Mouse (Mus musculus) B cell, adult 2 months (primary cell): ENCODE data around the gene Klk1b4.
"Not testable (repeated sequence)": the region's sequence is repeated elsewhere in the genome, so short reads cannot be mapped to it uniquely, and the experiment has no call there.

Source experiments
- DNase-seq, 2 experiments: peaks; one replicate each; pipeline ENCODE4 v3.0.0; 2022

The Klk1b4 gene

GRCm38 (mm10) chr7:44207135-44207534, at the start of gene Klk1b4:
Klk1b4 (plus strand) TSS chr7:44207435.
- not testable (repeated sequence) for DNase-seq

DNA sequence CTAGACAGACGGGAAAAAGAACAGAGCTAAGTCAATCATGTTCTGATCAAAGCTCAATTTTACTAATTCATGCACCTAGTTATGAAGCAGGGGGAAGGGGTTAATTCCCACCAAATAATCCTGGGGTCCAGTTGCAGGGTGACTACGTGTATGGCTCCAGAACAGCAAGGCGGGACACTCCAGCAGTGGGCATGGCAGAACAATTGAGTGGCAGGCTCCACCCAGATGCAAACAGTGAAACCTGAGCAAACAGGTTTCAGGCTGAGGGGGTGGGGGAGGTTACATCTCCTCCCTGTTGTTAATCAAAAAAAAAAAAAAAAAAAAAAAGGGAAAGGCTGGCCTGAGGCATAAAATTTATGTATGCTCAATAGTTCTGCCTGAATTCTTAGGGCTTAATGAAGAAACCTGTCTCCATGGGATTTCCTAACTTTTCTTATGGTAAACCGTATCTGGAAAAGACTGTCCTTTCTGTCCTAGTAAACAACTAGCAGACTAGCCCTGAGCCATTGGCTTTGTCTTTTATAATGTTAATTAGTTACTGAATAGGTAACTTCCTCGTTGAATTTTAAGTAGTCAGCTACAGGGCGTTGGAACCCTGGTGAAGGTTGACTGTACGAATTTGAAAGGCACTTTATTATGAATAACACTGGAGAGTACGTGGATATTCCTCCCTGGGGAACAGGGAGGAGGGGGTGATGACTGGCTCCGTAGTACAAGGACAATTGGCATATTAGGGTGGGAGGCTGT, 27.8 kb upstream of the Klk1b4 start:
- DNase-seq = no peak

- not testable (repeated sequence) for DNase-seq
Observed at GRCm38 (mm10) chr7:44186516-44186915, 20.7 kb upstream of the Klk1b4 start.

DNA sequence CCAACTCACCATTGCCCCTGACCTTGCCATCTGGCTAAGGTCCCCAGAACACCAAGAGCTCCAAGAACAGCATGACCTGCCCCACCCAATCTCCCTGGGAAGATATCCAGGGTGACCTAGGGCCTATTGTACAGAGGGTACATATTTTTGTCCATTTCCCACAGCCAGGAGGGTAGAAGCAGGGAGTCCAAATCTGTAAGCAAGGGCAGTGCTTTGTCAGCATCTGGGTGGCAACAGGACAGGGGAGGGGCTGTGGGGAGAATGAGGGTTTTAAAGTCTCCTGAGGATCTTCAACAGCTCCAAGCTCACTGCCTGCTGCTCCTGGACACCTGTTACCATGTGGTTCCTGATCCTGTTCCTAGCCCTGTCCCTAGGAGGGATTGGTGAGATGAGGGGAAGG, 19.3 kb upstream of the Klk1b4 start, which contains the start of gene Klk1b24:
TSS of gene Klk1b24 (plus strand) at position 301 of the 400 bp plus-strand sequence.
- DNase-seq = not testable (repeated sequence)

DNA sequence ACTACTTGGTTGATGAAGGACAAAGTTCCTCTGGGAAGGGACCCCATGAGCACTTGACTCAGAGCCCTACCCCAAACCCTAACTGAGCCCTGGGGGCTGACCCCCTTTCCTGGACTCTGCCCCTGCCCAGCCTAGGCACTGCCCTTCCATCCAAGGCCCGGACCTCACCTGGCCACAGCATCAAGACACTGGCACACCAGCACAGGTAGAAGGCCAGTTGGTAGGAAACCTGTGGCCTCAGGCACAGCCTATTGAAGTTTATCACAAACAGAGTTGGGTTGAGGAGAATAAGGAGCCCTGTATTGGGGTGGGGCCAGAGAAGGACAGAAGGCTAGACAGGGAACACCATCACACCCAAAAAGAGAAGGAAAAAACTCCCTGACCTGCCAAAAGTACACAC, 13.8 kb upstream of the Klk1b4 start:
- DNase-seq = not testable (repeated sequence)

DNA sequence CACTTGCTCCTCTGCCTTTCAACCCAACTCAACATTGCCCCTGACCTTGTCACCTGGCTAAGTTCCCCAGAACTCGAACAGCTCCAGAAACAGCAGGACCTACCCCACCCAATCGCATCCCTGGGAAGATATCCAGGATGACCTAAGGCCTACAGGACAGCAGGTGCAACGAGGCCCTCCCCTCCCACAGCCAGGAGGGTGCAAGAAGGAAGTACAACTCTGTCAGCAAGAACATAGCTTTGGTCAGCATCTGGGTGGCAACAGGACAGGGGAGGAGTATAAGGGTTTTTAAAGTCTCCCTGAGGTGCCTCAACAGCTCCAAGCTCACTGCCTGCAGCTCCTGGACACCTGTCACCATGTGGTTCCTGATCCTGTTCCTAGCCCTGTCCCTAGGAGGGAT, 9.3 kb upstream of the Klk1b4 start, which contains the start of gene Klk1b3:
TSS of gene Klk1b3 (plus strand) at position 301 of the 400 bp plus-strand sequence.
- DNase-seq = no peak

DNA sequence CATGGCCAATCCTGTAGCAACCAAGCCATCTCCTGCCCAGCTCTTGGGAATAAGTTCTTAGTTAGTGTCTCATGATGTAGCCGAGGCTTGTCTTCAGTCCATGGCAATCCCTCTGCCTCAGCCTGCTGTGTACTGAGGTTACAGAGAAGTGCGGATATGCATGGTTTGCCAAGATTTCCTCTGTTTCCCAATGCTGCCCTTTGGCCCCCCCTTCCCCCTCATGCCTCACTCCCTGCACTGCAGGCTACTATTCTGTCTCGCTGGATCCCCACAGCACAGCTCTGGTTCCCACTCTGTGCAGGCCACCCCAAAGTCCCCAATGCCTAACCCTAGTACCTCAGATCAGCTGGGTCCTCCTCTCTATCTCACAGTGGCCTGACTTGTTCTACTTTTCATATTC, 1.1 kb downstream of the Klk1b4 start:
- no peak for DNase-seq

- no peak for DNase-seq
Observed at GRCm38 (mm10) chr7:44215645-44216044, 8.4 kb downstream of the Klk1b4 start, which contains the start of gene Klk1b5. Klk1b5 (plus strand) TSS chr7:44215945.

GRCm38 (mm10) chr7:44221601-44222000, 14.4 kb downstream of the Klk1b4 start:
- not testable (repeated sequence) for DNase-seq

DNA sequence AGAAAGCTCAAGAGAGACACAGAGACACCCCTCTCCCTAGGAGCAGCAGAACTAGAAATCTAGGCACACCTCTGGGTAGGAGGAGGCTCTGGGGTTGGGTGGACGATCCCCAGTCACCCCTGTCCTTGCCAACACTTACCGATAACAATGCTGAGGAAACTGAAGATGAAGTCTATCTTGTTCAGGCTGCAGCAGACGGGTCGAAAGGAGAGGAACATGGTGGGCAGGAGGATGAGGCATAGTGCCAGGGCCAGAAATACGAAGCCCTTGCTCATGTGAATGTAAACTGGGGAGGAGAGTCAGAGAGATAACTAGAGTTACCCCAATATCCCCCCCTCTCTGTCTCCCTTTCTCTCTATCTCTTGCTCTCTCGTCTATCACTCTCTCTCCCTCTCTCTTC, 15.1 kb downstream of the Klk1b4 start:
- not testable (repeated sequence) for DNase-seq

DNA sequence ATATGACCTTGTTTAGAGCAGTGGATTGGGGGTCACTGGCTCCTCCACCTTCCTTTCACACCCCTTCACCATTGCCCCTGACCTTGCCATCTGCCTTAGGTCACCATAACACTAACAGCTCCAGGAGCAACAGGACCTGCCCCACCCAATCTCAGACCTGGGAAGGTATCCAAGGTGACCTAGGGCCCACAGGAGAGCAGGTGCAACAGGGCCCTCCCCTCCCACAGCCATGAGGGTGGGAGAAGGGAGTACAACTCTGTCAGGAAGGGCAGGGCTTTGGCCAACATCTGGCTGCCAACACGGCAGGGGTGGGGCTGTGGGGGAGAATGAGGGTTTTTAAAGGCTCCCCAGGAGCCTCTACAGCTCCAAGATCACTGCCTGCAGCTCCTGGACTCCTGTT, 17.8 kb downstream of the Klk1b4 start, which contains the start of gene Klk1:
TSS of gene Klk1 (plus strand) at position 285 of the 400 bp plus-strand sequence.
- no peak for DNase-seq

DNA sequence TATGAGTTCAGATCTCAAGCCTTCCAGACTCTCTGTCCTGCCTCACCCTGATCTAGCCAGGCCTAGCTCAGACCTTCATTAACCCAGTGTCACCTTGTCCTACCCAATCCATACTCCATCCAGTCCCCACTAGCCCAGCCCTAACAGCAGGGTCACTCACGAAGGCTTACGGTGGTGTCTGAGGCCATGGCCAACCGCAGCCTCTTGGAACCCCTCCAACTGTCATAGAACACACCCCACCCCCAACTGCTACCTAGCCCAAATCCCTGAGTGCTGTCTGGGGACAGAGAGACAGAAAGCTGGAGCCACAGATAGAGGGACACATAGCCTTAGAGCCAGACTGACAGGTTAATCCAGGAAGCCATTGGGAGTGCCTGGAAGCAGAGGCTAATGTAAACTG, 28.7 kb downstream of the Klk1b4 start, which contains the start of gene Gm36864:
TSS of gene Gm36864 (plus strand) at position 269 of the 400 bp plus-strand sequence.
- DNase-seq = no peak

DNA sequence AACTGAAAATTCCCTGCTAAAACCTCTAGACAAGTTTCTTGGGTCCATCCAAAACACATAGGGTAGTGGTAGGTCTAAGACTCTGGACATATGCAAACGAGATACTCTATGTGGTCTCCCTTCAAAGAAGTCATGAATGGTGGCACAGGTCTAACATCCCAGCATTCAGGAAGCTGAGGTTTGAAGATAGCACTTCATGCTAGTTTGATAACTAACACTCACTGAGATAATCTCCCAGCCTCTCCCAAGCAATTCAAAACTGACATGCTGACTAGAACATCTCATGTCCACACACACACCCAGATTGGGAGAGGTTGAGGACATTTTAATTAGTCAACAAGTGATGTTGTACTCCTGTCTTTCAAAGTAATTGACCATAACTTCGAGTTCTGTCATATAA, 32.7 kb downstream of the Klk1b4 start:
- DNase-seq = no peak

- no peak for DNase-seq
Observed at GRCm38 (mm10) chr7:44240712-44241111, 33.5 kb downstream of the Klk1b4 start.

DNA sequence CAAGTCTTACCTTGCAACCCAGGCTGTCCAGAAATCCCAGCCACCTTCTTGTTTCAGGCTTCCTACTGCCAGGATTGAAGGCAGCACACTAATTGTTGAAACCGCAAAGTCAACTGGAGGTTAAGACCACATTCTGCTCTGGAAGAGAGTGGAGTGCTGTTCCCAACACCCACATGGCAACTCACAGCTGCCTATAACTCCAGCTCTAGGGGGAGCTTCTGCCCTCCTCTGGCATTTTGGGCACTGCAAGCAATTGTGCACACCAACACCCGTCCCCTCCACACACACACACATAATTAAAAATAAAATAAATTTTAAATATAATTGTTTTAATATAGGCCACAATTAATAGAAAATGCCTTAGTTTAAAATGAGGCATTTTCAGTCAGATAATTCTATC, 33.9 kb downstream of the Klk1b4 start:
- no peak for DNase-seq

DNA sequence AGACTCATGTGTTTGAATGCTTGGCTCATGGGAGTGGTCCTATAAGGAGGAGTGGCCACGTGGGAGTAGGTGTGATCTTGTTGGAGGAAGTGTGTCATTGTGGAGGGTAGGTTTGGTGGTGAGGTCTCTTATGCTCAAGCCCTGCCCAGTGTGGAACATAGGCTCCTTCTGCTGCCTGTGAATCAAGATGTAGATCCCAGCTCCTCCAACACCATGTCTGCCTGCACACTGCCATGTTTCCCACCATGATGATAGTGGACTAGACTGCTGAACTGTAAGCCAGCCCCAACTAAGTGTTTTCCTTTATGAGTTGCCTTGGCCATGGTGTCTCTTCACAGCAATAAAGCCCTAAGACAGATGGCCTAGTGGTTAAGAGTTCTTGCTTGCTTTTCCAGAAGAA, 36.8 kb downstream of the Klk1b4 start:
- no peak for DNase-seq

- peak; percentile 95 to 96 for DNase-seq
Observed at GRCm38 (mm10) chr7:44246055-44246983, 39.1 kb downstream of the Klk1b4 start, which contains the start of the genes 1700028J19Rik and 2410002F23Rik. 1700028J19Rik (minus strand) TSS chr7:44246695. 2410002F23Rik (plus strand) TSS chr7:44246722.

DNA sequence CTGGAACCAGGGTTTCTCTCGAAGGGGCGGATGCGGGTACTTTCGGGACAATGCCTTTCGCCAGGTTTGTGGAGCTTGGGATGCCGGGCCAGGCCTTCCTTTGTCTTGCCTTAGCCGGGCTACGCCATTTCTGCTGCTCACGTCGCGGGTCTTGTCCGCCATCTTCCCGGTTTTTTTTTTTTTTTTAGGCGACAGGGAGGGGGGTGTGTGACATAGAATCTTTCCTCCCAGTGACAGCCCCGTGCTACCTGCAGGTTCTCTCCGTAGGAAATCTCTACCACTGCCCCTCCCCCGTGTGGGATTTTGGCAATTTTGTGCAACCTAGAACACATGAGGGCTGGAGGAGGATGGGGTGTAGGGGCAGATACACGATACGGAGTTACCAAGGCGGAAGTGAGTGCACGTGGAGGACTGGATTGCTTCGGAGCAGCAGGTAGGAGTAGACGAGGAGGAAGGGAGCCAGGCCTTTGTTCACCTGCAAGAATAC, 39.8 kb downstream of the Klk1b4 start:
- DNase-seq = no peak

DNA sequence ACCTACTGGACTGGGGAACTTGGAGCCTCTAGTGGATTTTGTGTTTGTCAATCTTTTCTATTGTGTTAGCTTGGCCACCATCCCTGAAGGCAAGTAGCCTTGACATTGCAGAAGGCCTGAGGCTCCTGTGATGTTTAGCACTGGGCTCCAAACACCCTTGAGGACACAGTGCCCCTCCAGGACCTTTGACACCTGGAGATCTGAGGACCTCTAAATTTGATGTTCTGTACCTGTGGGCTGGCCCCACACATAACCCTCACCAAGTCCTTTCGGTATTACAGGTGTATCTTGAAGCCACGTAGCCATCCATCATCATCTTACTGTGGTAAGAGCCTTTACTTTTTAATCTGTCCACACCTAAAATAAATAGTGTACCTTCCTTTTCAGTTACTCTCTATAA, 40.7 kb downstream of the Klk1b4 start:
- DNase-seq = no peak

DNA sequence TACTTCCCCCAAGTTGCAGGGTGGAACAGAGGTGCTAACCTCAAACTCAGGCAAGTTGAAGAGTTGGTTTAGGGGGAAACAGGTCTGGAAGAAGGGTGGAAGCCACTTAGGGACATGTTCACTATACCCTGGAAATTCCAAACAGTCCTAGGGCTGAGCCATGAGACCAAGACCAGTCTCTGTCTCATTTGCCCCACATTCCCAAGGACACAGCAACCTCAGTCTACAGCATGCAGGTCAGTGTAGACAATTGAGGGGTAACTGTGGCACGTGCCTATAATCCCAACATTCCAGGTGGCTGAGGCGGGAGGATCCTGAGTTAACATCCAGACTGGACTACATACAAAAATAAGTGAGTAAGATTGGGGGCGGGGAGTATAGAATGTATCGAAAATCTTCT, 42.0 kb downstream of the Klk1b4 start:
- no peak for DNase-seq

DNA sequence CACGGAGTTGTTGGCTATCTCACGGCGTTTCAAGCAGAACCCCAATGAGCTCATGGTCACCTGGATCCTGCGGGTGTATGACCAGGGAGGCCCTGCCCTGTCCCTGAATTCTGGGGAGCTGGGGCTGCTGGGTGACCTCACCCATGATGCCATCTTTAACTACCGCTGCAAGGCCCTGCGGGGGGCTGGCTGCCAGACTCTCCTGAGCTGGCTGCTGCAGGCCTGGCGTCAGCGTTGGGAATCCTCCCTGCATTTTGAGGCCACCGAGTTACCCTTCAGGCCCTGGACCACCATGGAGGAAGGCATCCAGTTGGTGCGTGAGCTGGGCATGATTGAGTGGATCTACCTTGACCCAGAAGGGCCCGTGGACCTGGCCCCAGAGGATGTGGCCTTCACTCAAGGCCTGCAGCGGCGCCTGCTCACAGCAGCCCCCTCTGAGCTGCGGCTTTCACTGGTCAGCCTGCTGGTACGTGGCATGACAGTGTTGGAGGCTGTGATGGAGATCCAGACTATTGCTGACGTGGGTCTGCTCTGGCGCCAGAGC, 43.6 kb downstream of the Klk1b4 start:
- DNase-seq = not testable (repeated sequence)

- no peak for DNase-seq
Observed at GRCm38 (mm10) chr7:44253023-44253616, 45.9 kb downstream of the Klk1b4 start.
